Comparison of ENCODE assay signal across 13 mouse cellular contexts in genomic region chr11:113254653-113255052, GRCm38 (mm10).
DNase-seq lines count a peak whose midpoint lies in the region; ATAC-seq and TF ChIP-seq lines count a peak whose summit lies in the region.
"Had no signal": no experiment of that assay in that cellular context is flagged by ENCODE, and none has a peak within 500 bp of the region (broad histone marks: within the 10 kb centered on the region; RNA-seq: fewer than 3 reads in every experiment).

No protein-coding gene starts in this region.

- no peak for TF ChIP-seq CTCF in kidney, adult 2 months (conservative IDR thresholded peaks at IDR 0.05; ENCODE audit: insufficient read depth, insufficient read length, low read depth, low read length)

- H3K36me3 ChIP-seq in kidney, embryonic 14.5 days (ENCODE audit: control insufficient read depth, insufficient read depth, low read length): no peaks in the 10 kb centered on the region
- no peaks in the 10 kb centered on the region for H3K36me3 ChIP-seq in kidney, adult 2 months (ENCODE audit: control insufficient read depth, insufficient read depth, low read length)
- no peaks in the 10 kb centered on the region for H3K36me3 ChIP-seq in embryonic facial prominence, embryonic 11.5 days (replicated peaks; ENCODE audit: control insufficient read depth, insufficient read depth, low read depth, low read length)
- no peaks in the 10 kb centered on the region for H3K36me3 ChIP-seq in limb, embryonic 15.5 days

- H3K4me1 ChIP-seq in kidney, embryonic 14.5 days (ENCODE audit: control insufficient read depth, insufficient read depth, low read length): peaks cover 17% of the 10 kb centered on the region
- H3K4me1 ChIP-seq in kidney, adult 2 months (ENCODE audit: control insufficient read depth, insufficient read depth, low read length): no peaks in the 10 kb centered on the region
- peaks cover 6% of the 10 kb centered on the region for H3K4me1 ChIP-seq in embryonic facial prominence, embryonic 11.5 days (ENCODE audit: control insufficient read depth, insufficient read depth, low read length)
- peaks cover 22% of the 10 kb centered on the region for H3K4me1 ChIP-seq in limb, embryonic 15.5 days

- 0 out of 2 replicates have a peak overlapping the region, but pooled peaks have one; percentile 18 for H3K9ac ChIP-seq in kidney, embryonic 14.5 days (ENCODE audit: low read depth, low read length)
- H3K9ac ChIP-seq in embryonic facial prominence, embryonic 11.5 days (replicated peaks; ENCODE audit: low read length): peak overlapping the region; percentile 28; the same call in 1 of the 2 replicates
- H3K9ac ChIP-seq in limb, embryonic 15.5 days: no peak overlapping the region
- H3K9ac ChIP-seq: liver, embryonic 14.5 days had no signal

- WGBS in kidney, embryonic 14.5 days: 31% methylated on average over 6 of the region's 6 CpGs
- 50% methylated on average over 6 of the region's 6 CpGs for WGBS in kidney, adult 2 months
- WGBS in embryonic facial prominence, embryonic 11.5 days: 28% methylated on average over 6 of the region's 6 CpGs
- WGBS in limb, embryonic 15.5 days: 52% methylated on average over 6 of the region's 6 CpGs

- peak; percentile 56; the same call in 1 of the 2 replicates for ATAC-seq in kidney, embryonic 14.5 days (ENCODE audit: low FRiP score, low TSS enrichment)
- no peak for ATAC-seq in embryonic facial prominence, embryonic 11.5 days (replicated peaks; ENCODE audit: insufficient number of reproducible peaks, low FRiP score, low TSS enrichment, low read depth)
- no peak for ATAC-seq in limb, embryonic 15.5 days (ENCODE audit: insufficient number of reproducible peaks, low FRiP score, low TSS enrichment, low read depth)
- ATAC-seq: CD4-positive, CD25-positive, alpha-beta regulatory T cell, adult 4 months had no signal

- H3K27ac ChIP-seq in kidney, embryonic 14.5 days (ENCODE audit: low read depth, low read length): peak overlapping the region; percentile 84
- H3K27ac ChIP-seq in kidney, adult 2 months (ENCODE audit: insufficient read depth, low read depth, low read length): no peak overlapping the region
- H3K27ac ChIP-seq in embryonic facial prominence, embryonic 11.5 days (replicated peaks; ENCODE audit: low read depth, low read length): no peak overlapping the region
- H3K27ac ChIP-seq in limb, embryonic 15.5 days: peak overlapping the region; percentile 63; the same call in 1 of the 2 replicates
- H3K27ac ChIP-seq: liver, embryonic 14.5 days had no signal

- H3K9me3 ChIP-seq in kidney, embryonic 14.5 days (ENCODE audit: control insufficient read depth, low read length): no peaks in the 10 kb centered on the region
- no peaks in the 10 kb centered on the region for H3K9me3 ChIP-seq in embryonic facial prominence, embryonic 11.5 days (replicated peaks; ENCODE audit: control insufficient read depth, low read length)
- H3K9me3 ChIP-seq in limb, embryonic 15.5 days: no peaks in the 10 kb centered on the region

- no peak for DNase-seq in kidney, adult 2 months
- DNase-seq in Muller cell, postnatal 12 days (ENCODE audit: inconsistent ontology term): peak; percentile 76
- no peak for DNase-seq in embryonic facial prominence, embryonic 11.5 days (ENCODE audit: low spot score)
- no peak for DNase-seq in spleen, postnatal 14 days (ENCODE audit: low spot score in 2 of 2)
- no peak for DNase-seq in cerebellum, postnatal 36 days
- DNase-seq: cerebellum, adult 11 months; heart, adult 18-20 months; lung, postnatal 14 days had no signal

- no peaks in the 10 kb centered on the region for H3K27me3 ChIP-seq in kidney, embryonic 14.5 days (ENCODE audit: control insufficient read depth, insufficient read depth, low read length)
- no peaks in the 10 kb centered on the region for H3K27me3 ChIP-seq in kidney, adult 2 months (replicated peaks; ENCODE audit: control insufficient read depth, insufficient read depth, low read length)
- no peaks in the 10 kb centered on the region for H3K27me3 ChIP-seq in embryonic facial prominence, embryonic 11.5 days (ENCODE audit: control insufficient read depth, insufficient read depth, low read length)
- H3K27me3 ChIP-seq in limb, embryonic 15.5 days: no peaks in the 10 kb centered on the region

- H3K4me3 ChIP-seq in kidney, embryonic 14.5 days (ENCODE audit: low read length): no peak overlapping the region
- H3K4me3 ChIP-seq in kidney, adult 2 months (ENCODE audit: insufficient read depth, low read depth, low read length): no peak overlapping the region
- no peak overlapping the region for H3K4me3 ChIP-seq in embryonic facial prominence, embryonic 11.5 days (ENCODE audit: low read depth, low read length)
- no peak overlapping the region for H3K4me3 ChIP-seq in limb, embryonic 15.5 days
- H3K4me3 ChIP-seq: myocyte had no signal

- no peak overlapping the region for H3K4me2 ChIP-seq in kidney, embryonic 14.5 days (replicated peaks; ENCODE audit: low read depth, low read length)
- H3K4me2 ChIP-seq in embryonic facial prominence, embryonic 11.5 days (ENCODE audit: low read depth, low read length): no peak overlapping the region
- H3K4me2 ChIP-seq in limb, embryonic 15.5 days: no peak overlapping the region; the same call in 1 of the 2 replicates

- TF ChIP-seq POLR2A in kidney, adult 2 months (IDR thresholded peaks at IDR 0.05; ENCODE audit: low read depth, low read length): no peak

Comparison
In these comparisons a context has a peak if more than half of its experiments do, and no peak if none do; other contexts are left out.
1. H3K27ac ChIP-seq: peak in kidney, embryonic 14.5 days (single experiment) and limb, embryonic 15.5 days (single experiment); none in kidney, adult 2 months (single experiment) and embryonic facial prominence, embryonic 11.5 days (single experiment).